Mouse (Mus musculus) adrenal gland, postnatal 4 days (tissue): ENCODE data around the gene Rcc1l. TPM values are rescaled to one million over a fixed set of nuclear protein-coding genes. Genes with fewer than 3 reads are reported as not detected.
A peak's percentile ranks its signal among the peaks of the same experiment; 100 is the strongest.

Experiments used
- DNase-seq, 2 experiments: peaks; one replicate each; pipeline ENCODE4 v3.0.0; 2021 to 2022; ENCODE audit warnings: low spot score in 2 of 2, mixed read lengths in 2 of 2
- total RNA-seq, 2 experiments: library from RNA; stranded (reverse); gene quantifications; 2 replicates each; pipeline ENCODE4 v1.2.3; 2021

Gene Rcc1l
- total RNA-seq, 2 experiments from 2014 or later: 33.0 to 35.6 TPM

DNA sequence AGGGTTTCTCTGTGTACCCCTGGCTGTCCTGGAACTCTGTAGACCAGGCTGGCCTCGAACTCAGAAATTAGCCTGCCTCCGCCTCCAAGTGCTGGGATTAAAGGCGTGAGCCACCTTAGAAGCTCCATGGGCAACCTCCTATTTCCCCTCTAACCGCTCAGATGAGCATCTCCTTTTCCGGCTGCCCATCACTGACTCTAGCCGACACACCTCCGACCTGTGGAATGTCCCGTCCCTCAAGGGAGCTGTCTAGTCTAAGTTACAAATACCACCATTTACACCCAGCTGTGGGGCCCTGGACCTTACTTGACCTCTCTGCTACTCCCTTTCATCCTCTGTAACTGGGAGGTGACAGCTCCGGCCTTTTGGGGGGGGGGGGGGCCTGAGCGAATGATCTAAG is 878 bp downstream of the Rcc1l start:
- no peak for DNase-seq

DNA sequence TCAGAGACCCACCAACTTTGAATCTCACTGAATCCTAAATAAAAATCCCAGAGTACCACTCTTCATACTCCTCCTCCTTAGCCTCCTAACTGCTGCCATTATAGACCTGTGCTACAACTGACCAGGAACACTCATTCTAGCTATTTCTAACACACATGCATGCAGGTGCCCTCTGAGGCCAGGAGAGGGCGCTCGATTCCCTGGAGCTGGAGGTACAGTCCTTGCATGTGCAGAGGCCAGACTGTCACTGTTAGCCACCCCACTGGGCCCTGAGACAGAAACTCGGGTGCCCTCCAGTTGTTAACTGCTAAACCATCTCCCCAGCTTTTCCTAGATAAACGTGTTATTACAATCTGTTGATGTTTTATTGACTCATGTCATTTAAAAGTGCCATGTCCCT is 3.4 kb downstream of the Rcc1l start:
- peak in 1 of 2 experiments; percentile 53 for DNase-seq

GRCm38 (mm10) chr5:134170167-134170566 is 6.4 kb downstream of the Rcc1l start:
- DNase-seq: no peak

DNA sequence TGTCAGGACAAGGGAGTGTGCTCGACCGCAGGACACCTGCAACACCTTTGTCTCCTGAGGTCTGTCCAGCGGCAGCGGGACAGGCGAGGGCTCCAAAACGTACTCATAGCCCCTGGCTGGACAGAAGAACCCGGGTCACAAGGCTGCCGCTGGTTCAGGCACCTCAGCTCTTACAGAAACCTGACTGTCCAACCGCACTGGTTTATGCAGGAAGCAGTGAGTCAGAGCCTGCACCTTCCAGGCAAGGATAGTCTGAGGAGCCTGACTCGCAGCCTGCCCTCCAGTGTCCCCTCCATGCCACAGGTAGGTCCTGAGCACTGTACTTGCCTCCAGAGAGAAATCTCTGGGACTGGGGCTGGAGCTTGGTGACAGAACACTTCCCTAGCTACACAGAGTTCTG is 7.3 kb downstream of the Rcc1l start:
- DNase-seq: no peak

- DNase-seq: no peak
Measured at GRCm38 (mm10) chr5:134168033-134168432, 8.5 kb downstream of the Rcc1l start.

DNA sequence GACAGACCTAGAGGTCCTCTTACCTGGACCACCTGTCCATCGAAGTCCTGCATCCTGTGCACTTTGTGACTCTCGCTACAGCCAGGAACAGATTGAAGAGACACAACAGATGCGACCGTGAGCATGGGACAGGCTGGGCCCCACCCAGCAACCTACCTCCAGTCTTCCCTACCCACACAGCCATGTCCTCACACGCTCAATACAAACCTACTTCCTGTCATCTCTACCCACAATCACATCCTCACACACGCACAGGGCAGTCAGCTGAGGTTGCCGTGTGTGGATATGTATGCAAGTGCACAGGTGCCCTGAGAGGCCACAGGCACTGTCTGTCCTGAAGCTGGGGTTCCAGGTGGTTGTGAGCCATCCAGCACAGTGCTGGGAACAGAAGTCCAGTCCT is 9.9 kb downstream of the Rcc1l start:
- DNase-seq: no peak

- DNase-seq: peak in 1 of 2 experiments; percentile 56
Measured at GRCm38 (mm10) chr5:134164688-134165087, 11.9 kb downstream of the Rcc1l start.

DNA sequence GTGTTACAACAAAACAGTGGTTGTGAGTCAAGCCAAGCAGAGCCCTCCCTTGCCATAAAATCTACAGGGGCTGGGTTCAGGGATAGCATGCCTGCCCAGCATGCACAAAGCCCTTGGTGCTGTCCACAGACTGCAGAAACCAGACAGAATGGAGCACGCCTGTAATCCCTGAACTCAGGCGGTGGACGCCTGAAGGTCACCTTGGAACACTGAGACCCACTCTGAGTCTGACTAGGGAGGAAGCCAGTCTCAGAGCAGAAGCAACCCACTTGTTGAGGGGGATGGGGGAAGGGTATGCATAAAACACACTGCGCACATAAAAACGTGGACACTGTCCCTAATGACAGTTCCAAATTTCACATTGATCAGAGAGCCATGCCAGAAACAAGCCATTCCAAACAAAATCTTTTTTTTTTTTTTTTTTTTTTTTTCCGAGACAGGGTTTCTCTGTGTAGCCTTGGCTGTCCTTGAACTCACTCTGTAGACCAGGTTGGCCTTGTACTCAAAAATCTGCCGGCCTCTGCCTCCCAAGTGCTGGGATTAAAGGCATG is 20.6 kb downstream of the Rcc1l start:
- no peak for DNase-seq

- DNase-seq: no peak
Measured at GRCm38 (mm10) chr5:134151895-134152294, 24.7 kb downstream of the Rcc1l start.

DNA sequence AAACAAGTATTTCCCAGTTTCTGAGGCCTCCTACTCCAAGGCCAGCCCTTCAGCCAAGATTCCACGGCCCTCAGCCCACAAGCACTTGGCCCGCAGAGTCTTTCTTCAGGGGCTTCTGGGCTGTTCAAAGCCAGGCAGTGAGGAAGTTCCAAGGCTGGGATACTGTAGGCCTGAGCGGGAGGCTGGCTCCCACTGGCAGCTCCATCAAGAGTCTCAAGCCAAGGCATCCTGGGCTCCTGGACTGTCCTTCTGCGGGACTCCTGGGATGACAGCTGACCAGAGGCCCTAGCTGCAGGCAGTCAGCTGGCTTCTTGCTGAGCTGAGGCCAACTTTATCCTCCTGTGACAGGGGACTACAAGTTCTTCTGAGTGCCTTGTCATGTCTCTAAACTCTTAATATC is 28.4 kb downstream of the Rcc1l start:
- DNase-seq: no peak

GRCm38 (mm10) chr5:134147194-134147753 is 29.3 kb downstream of the Rcc1l start:
- no peak for DNase-seq

- DNase-seq: no peak
Measured at GRCm38 (mm10) chr5:134144986-134145385, 31.6 kb downstream of the Rcc1l start.

- DNase-seq: no peak
Measured at GRCm38 (mm10) chr5:134142381-134142780, 34.2 kb downstream of the Rcc1l start.

DNA sequence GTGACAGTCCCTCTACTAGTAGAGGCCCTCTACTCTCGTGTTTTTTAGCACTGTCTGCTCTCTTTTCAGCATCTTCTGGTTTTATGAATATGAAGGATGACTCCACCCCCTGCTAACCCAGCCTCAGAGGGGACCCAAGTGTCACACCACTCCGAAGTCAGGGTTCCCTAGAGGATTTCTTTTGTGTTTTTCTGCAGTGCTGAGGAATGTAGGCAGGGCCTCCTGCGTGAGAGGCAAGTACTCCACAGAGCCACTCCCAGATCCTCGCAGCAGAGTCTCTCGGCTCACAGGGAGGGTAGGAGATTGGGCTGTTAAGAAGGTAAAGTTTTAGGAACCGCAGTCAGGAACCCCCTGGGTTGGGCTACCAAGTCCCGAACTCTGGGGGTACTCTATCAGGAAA is 35.3 kb downstream of the Rcc1l start:
- no peak for DNase-seq

DNA sequence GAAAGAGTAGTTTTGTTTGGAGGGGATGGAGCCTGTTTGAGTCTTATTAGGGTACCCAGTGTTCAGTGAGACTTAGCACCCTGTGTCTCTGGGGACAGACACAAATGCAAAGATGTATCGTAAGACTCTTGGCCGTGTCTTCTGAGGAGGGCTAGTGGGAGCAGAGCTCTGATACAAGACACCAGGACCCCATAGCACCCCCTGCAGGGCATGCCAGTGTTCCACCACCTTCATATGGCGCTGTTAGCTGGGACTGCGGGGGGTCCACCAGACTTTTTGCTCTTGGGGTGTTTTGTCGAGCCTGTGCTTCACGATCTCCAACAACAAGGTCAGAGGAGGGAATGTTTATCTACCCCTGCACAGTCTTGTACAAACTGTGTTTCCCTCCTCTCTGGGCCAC is 37.1 kb downstream of the Rcc1l start:
- DNase-seq: no peak

DNA sequence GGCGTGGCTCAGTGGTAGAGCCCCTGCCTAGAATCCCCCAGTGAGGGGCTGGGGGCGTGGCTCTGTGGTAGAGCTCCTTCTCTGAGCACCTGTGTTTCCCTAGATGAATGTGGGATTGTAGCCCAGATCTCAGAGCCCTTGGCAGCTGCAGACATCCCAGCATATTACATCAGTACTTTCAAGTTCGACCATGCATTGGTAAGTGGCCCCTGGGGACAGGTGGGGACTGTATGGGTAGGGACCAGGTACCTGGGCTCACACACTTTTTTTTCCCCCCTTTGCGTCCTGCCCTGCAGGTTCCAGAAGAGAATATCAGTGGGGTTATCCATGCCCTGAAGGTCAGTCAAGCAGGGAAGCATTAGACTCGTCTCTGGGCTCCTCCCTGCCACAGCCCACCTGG is 38.6 kb downstream of the Rcc1l start:
- no peak for DNase-seq

DNA sequence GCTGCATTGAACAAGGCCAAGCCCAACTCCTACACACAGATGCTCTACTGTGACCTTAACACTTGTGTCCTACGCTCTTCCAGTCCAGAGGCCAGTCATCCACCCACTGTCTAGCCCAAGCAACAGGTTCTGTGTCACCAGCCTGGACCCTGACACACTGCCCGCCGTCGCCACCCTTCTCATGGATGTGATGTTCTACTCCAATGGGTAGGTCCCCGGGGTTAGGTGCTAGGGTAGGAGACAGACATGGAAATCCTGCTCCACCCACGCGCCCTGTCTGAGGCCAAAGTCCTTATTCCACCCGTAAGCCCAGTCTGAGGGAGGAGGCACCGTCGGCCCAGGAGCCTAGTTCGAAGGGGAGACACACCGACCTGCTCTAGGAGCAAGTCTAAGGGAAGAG is 40.6 kb downstream of the Rcc1l start:
- DNase-seq: no peak

DNA sequence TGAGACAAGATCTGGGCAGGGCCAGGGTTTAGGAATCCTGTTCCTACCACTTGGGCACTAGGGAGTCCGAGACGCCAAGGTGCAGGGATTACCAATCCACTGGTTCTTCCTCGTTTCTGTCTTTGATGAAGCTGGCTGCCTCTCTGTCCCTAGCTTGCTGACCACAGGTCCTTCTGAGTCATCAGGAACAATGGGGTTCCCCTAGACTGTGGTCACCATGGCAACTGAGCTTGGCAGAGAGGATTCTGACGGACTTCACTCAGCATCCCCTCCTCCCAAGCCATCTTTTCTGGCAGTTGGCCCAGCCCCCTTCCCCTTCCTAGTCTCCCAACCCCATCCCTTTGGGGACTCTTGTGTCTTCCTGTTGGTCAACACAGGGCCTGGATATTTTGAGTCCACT is 45.0 kb downstream of the Rcc1l start:
- no peak for DNase-seq

GRCm38 (mm10) chr5:134126232-134126631 is 50.3 kb downstream of the Rcc1l start:
- DNase-seq: no peak

DNA sequence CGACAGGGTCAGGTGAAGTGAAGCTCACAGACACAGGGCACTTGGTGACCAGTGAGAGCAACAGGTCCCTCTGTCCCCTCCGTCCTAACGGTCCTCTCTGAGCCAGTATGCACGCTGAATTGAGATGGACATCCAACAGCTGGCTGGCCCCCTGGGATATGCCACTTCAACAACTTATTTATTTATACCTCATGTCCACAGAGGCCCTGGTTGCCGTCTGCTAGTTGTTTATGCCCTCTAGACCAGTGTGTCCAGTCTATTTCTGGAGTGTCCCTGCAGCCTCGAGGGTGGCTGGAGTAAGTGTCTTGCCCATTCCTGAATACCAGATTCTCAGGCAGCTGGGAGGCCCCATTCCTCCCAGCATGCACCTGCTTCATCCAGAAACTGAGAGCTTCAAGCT is 52.7 kb downstream of the Rcc1l start:
- no peak for DNase-seq

- no peak for DNase-seq
Measured at GRCm38 (mm10) chr5:134121893-134122259, 54.7 kb downstream of the Rcc1l start.

- no peak for DNase-seq
Measured at GRCm38 (mm10) chr5:134121138-134121892, 55.3 kb downstream of the Rcc1l start.

DNA sequence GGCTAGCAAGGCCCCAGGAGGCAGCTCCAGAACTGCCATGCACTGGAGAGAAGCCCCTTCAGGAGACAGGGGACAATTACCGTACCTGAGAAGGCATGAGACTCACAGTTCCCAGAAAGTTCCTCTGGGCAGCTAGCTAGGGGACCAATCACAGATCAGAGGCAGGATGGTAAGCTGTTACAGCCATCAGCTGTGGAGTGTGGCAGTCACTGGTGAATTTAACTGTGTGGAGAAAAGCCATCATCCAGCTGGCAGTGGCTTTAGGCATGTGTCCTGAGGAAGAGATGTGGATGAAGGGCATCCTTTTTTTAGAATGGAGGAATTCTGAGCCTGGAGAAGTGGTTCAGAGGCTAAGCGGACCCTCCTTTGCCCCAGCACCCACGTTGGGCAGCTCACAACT is 56.4 kb downstream of the Rcc1l start:
- no peak for DNase-seq
